Mouse (Mus musculus): ENCODE measurements around the gene Gsg1. TPM values are rescaled to one million over a fixed set of nuclear protein-coding genes. Genes with fewer than 3 reads are reported as not detected.

Gsg1 gene
- polyA plus RNA-seq, 1 experiment from 2014 or later, result 0.51 TPM

DNA sequence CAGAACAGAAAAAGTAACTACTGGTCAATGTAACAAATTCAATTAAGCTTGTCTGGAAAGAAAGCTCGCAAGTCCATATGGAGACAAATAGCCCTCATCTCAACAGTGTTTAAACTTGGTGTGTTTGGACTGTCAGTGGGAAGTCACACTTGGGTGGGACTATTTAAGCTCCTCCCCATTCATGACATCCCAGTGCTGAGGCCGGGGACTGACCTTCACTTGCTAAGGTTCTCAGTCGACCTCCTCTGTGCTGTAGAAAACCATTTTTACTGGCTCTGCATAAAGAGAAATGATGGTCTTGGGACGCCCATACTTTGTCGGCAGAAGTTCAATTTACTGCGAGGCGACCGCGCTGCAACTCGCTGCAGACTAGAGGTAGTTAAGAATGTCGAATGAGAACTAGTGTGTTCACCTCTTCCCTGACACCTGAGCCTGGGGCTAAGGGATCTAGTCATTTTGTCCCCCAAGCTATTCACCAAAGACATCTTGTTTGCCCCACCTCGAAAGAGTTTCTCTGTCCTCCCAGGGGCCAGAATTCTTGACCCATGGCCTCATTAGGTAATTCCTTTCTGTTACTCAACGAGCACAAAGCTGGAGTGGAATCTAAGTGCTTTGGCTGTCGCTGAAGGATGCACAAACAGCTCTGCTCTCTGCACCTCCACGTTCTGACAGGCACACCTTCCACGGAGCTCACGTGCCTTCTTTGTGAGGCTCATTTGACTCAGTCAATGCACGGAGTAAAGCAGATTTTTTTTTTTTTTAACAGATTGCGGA is 3.0 kb downstream of the Gsg1 start:
- H3K4me2 ChIP-seq, result no peak overlapping the region
- WGBS, result 63% methylated on average over 19 of the region's 19 CpGs
- no peak for DNase-seq (ENCODE audit: low spot score)
- no peak overlapping the region; the same call in 1 of the 2 replicates for H3K27ac ChIP-seq (ENCODE audit: low read depth, low read length)
- H3K27me3 ChIP-seq (replicated peaks; ENCODE audit: control insufficient read depth, insufficient read depth, low read length), result peaks cover 22% of the 10 kb centered on the region
- no peaks in the 10 kb centered on the region; the same call in 1 of the 2 replicates for H3K4me1 ChIP-seq (replicated peaks; ENCODE audit: control insufficient read depth, insufficient read depth, low read length)
- H3K4me3 ChIP-seq (ENCODE audit: low read depth, low read length), result no peak overlapping the region
- H3K9ac ChIP-seq (ENCODE audit: low read depth, low read length), result no peak overlapping the region
- H3K9me3 ChIP-seq (ENCODE audit: control insufficient read depth, low read length), result no peaks in the 10 kb centered on the region
- ATAC-seq (replicated peaks; ENCODE audit: low FRiP score), result no peak
- H3K36me3 ChIP-seq (ENCODE audit: control insufficient read depth, insufficient read depth, low read length), result no peaks in the 10 kb centered on the region

DNA sequence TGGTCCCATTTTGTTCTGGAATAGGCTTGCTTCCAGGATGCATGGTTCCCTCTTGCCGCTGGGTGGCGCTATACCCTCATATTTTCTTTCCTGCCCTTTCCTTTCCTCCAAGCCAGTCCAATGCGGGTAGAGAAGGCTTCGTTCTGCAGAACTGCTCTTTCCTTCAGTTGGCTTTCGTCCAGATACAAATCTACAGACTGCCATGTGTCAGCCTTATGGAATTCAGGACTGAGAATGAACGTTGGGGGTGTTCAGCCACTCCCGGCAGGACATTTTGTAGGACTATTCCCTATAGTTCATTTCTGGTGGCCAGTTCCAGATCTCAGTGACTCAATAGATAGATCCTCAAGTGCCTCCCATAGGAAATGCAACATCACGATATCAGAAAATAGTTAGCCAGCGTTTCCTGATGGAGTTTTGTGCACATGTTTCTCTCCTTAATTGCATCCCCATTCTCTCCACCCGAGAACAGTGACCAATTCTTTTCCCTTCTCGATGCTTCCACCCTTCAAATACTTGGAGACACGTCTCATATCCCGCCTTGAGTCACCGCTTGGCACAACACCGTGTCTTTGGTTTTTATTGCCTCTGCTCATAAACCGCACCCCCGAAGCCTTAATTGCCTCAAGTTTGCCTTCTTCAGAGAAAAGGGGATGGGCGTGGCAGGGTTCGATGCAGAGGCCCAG is 4.2 kb downstream of the Gsg1 start:
- H3K27me3 ChIP-seq (replicated peaks; ENCODE audit: control insufficient read depth, insufficient read depth, low read length), result peaks cover 22% of the 10 kb centered on the region
- no peaks in the 10 kb centered on the region; the same call in 1 of the 2 replicates for H3K4me1 ChIP-seq (replicated peaks; ENCODE audit: control insufficient read depth, insufficient read depth, low read length)
- no peak overlapping the region for H3K27ac ChIP-seq (ENCODE audit: low read depth, low read length)
- ATAC-seq (replicated peaks; ENCODE audit: low FRiP score) (0 out of 2 replicates have a peak, but pooled peaks have one; percentile 38), DNase-seq (ENCODE audit: low spot score) (no peak)
- H3K36me3 ChIP-seq (ENCODE audit: control insufficient read depth, insufficient read depth, low read length), result no peaks in the 10 kb centered on the region
- WGBS, result 48% methylated on average over 19 of the region's 19 CpGs
- H3K9me3 ChIP-seq (ENCODE audit: control insufficient read depth, low read length), result no peaks in the 10 kb centered on the region
- no peak overlapping the region for H3K9ac ChIP-seq (ENCODE audit: low read depth, low read length)
- H3K4me3 ChIP-seq (ENCODE audit: low read depth, low read length), result no peak overlapping the region
- H3K4me2 ChIP-seq, result no peak overlapping the region

DNA sequence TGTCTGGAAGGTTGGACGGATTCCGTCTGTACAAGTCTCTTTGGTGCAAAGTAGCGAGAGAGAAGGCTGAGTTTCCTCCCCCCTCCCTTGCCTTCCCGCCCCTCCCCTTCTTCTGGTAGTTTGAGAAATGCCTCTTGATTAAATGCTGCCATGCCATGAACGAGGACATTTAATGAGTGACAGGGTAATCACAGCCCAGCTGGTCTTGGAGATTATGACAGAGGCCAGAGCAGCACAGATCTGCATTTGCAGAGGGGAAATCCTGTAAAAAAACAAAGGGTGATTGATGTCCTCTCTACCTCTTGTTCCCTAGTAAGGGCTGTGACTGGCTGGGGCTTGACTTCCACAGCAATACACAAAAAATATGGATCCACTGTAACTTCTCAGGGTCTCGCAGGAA is 6.3 kb downstream of the Gsg1 start:
- no peak for DNase-seq (ENCODE audit: low spot score)
- no peaks in the 10 kb centered on the region; the same call in 1 of the 2 replicates for H3K4me1 ChIP-seq (replicated peaks; ENCODE audit: control insufficient read depth, insufficient read depth, low read length)
- peaks cover 20% of the 10 kb centered on the region for H3K27me3 ChIP-seq (replicated peaks; ENCODE audit: control insufficient read depth, insufficient read depth, low read length)
- H3K36me3 ChIP-seq (ENCODE audit: control insufficient read depth, insufficient read depth, low read length), result no peaks in the 10 kb centered on the region
- no peak overlapping the region for H3K4me2 ChIP-seq
- H3K9me3 ChIP-seq (ENCODE audit: control insufficient read depth, low read length), result no peaks in the 10 kb centered on the region
- WGBS, result 60% methylated on average over 6 of the region's 6 CpGs
- no peak for ATAC-seq (replicated peaks; ENCODE audit: low FRiP score)
- no peak overlapping the region for H3K9ac ChIP-seq (ENCODE audit: low read depth, low read length)
- no peak overlapping the region for H3K4me3 ChIP-seq (ENCODE audit: low read depth, low read length)
- H3K27ac ChIP-seq (ENCODE audit: low read depth, low read length), result no peak overlapping the region

DNA sequence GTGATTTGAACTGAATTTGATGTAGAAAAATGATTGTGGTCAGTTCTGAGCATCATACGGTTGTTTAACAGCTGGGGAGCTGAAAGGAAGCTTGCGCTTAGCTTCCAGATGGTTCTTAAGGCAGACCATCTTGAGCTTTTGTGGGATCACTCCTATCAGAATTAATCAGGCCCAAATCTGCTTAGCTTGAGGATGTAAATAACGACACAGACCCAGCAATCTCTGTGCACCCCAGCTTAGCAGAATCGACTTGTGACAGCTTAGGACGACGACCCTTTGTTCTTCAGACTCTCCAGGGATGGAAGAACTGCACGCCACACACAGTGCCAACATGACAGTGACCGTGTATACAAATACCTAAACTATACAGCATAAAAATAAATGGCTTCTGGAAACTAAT is 8.6 kb downstream of the Gsg1 start:
- ATAC-seq (replicated peaks; ENCODE audit: low FRiP score), result no peak
- Histone ChIP-seq H3K4me3 (ENCODE audit: low read depth, low read length) (no peak overlapping the region), H3K36me3 (ENCODE audit: control insufficient read depth, insufficient read depth, low read length) (no peaks in the 10 kb centered on the region), H3K27me3 (replicated peaks; ENCODE audit: control insufficient read depth, insufficient read depth, low read length) (peaks cover 2% of the 10 kb centered on the region; the same call in 1 of the 2 replicates), H3K4me1 (replicated peaks; ENCODE audit: control insufficient read depth, insufficient read depth, low read length) (peaks cover 3% of the 10 kb centered on the region; the same call in 1 of the 2 replicates), H3K9me3 (ENCODE audit: control insufficient read depth, low read length) (no peaks in the 10 kb centered on the region), H3K4me2 (no peak overlapping the region), H3K9ac (ENCODE audit: low read depth, low read length) (no peak overlapping the region), H3K27ac (ENCODE audit: low read depth, low read length) (no peak overlapping the region)
- WGBS, result 75% methylated on average over 8 of the region's 8 CpGs
- no peak for DNase-seq (ENCODE audit: low spot score)

DNA sequence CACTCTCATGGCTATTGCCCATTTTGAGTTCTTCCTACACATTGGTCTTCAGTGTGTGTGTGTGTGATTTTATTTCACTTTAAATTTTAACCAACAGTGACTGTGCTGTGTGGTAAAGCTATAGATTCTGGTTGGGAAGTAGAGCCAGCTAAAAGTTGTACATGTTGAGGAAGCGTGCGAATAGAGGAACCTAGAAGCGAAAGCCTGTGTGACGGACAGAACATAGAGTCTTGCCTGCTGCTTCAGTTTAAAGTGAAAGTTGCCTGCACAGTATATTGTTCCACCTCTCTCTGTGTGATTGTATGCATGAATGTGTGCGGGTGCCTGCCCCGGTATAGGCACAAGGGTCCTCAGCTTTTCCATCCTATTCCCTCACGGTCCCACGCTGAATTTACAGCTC is 13.8 kb downstream of the Gsg1 start:
- 87% methylated on average over 8 of the region's 8 CpGs for WGBS
- Histone ChIP-seq H3K9me3 (ENCODE audit: control insufficient read depth, low read length) (no peaks in the 10 kb centered on the region), H3K27me3 (replicated peaks; ENCODE audit: control insufficient read depth, insufficient read depth, low read length) (no peaks in the 10 kb centered on the region), H3K4me2 (no peak overlapping the region), H3K36me3 (ENCODE audit: control insufficient read depth, insufficient read depth, low read length) (no peaks in the 10 kb centered on the region), H3K4me3 (ENCODE audit: low read depth, low read length) (no peak overlapping the region), H3K27ac (ENCODE audit: low read depth, low read length) (no peak overlapping the region), H3K4me1 (replicated peaks; ENCODE audit: control insufficient read depth, insufficient read depth, low read length) (peaks cover 3% of the 10 kb centered on the region; the same call in 1 of the 2 replicates), H3K9ac (ENCODE audit: low read depth, low read length) (no peak overlapping the region)
- DNase-seq (ENCODE audit: low spot score), result no peak
- ATAC-seq (replicated peaks; ENCODE audit: low FRiP score), result no peak

DNA sequence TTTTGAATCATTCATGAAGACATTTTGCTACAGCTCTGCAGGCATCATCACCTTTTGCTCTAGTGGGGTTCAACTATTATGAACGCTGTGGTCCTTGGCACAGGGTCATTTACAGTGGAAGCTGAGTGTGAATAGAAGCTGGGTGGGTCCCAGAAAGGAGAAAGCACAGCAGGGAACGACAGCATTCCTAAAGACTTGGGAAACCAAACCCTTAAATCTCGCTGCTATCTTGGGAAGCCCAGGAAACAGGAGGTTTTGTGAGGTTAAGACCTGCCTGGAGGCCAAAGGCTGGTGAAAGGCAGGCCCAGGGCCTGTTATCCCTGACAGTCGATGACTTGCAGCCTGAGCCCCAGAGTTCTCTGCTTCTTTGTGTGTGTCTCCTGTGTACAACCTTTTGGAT is 15.9 kb downstream of the Gsg1 start:
- Histone ChIP-seq H3K27ac (ENCODE audit: low read depth, low read length) (no peak overlapping the region), H3K4me3 (ENCODE audit: low read depth, low read length) (no peak overlapping the region), H3K9ac (ENCODE audit: low read depth, low read length) (no peak overlapping the region), H3K4me2 (no peak overlapping the region), H3K36me3 (ENCODE audit: control insufficient read depth, insufficient read depth, low read length) (no peaks in the 10 kb centered on the region; the same call in 1 of the 2 replicates), H3K9me3 (ENCODE audit: control insufficient read depth, low read length) (no peaks in the 10 kb centered on the region), H3K27me3 (replicated peaks; ENCODE audit: control insufficient read depth, insufficient read depth, low read length) (no peaks in the 10 kb centered on the region), H3K4me1 (replicated peaks; ENCODE audit: control insufficient read depth, insufficient read depth, low read length) (peaks cover 3% of the 10 kb centered on the region; the same call in 1 of the 2 replicates)
- WGBS, result 49% methylated on average over 4 of the region's 4 CpGs
- ATAC-seq (replicated peaks; ENCODE audit: low FRiP score) (no peak), DNase-seq (ENCODE audit: low spot score) (no peak)

DNA sequence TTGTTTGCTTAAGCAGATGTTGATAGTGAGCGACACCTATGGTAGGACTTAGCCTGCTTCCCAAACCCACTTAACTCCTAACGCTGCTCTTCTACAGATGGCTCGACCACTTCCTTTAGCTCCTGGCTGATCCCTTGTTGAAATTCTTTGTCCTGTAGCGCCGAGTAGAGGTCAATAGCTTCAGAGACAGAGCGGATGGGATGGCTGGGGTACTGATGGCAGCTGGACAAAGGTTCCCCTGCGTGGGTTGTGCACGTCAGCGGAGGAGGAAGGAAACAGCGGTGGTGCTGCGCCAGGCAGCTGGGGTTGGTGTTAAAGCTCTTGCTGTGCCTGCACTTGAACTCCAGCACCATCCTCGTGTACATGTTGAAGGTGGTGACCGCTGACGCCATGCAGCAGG is 16.8 kb downstream of the Gsg1 start:
- Histone ChIP-seq H3K4me2 (no peak overlapping the region), H3K9ac (ENCODE audit: low read depth, low read length) (no peak overlapping the region), H3K4me1 (replicated peaks; ENCODE audit: control insufficient read depth, insufficient read depth, low read length) (peaks cover 3% of the 10 kb centered on the region; the same call in 1 of the 2 replicates), H3K36me3 (ENCODE audit: control insufficient read depth, insufficient read depth, low read length) (no peaks in the 10 kb centered on the region; the same call in 1 of the 2 replicates), H3K4me3 (ENCODE audit: low read depth, low read length) (no peak overlapping the region), H3K27me3 (replicated peaks; ENCODE audit: control insufficient read depth, insufficient read depth, low read length) (no peaks in the 10 kb centered on the region), H3K9me3 (ENCODE audit: control insufficient read depth, low read length) (no peaks in the 10 kb centered on the region), H3K27ac (ENCODE audit: low read depth, low read length) (no peak overlapping the region)
- ATAC-seq (replicated peaks; ENCODE audit: low FRiP score) (no peak), DNase-seq (ENCODE audit: low spot score) (no peak)
- WGBS, result 50% methylated on average over 14 of the region's 14 CpGs

DNA sequence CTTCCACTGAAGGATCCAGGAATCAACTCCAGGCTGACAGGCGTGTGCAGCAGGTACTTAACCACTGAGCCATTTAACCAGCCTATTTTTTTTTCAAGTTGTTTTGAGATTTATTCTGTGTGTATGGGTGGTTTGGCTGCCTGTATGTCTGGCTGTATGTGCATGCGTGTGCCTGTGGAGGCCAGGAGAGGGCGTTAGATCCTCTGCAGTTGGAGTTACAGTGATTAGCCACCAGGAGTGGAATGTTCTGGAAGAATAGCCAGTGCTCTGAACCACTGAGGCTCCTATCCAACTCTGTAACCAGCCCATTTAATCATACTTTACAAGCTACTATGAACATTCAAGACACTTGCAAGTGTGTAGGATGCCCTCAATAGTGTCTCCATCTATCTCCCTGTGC is 17.6 kb downstream of the Gsg1 start:
- no peak overlapping the region for H3K4me3 ChIP-seq (ENCODE audit: low read depth, low read length)
- H3K9me3 ChIP-seq (ENCODE audit: control insufficient read depth, low read length), result no peaks in the 10 kb centered on the region
- H3K4me1 ChIP-seq (replicated peaks; ENCODE audit: control insufficient read depth, insufficient read depth, low read length), result peaks cover 3% of the 10 kb centered on the region; the same call in 1 of the 2 replicates
- no peaks in the 10 kb centered on the region; the same call in 1 of the 2 replicates for H3K36me3 ChIP-seq (ENCODE audit: control insufficient read depth, insufficient read depth, low read length)
- ATAC-seq (replicated peaks; ENCODE audit: low FRiP score) (no peak), DNase-seq (ENCODE audit: low spot score) (no peak)
- 77% methylated on average over 3 of the region's 3 CpGs for WGBS
- no peaks in the 10 kb centered on the region for H3K27me3 ChIP-seq (replicated peaks; ENCODE audit: control insufficient read depth, insufficient read depth, low read length)
- no peak overlapping the region for H3K9ac ChIP-seq (ENCODE audit: low read depth, low read length)
- no peak overlapping the region for H3K4me2 ChIP-seq
- no peak overlapping the region for H3K27ac ChIP-seq (ENCODE audit: low read depth, low read length)
